In the genomic region with DNA sequence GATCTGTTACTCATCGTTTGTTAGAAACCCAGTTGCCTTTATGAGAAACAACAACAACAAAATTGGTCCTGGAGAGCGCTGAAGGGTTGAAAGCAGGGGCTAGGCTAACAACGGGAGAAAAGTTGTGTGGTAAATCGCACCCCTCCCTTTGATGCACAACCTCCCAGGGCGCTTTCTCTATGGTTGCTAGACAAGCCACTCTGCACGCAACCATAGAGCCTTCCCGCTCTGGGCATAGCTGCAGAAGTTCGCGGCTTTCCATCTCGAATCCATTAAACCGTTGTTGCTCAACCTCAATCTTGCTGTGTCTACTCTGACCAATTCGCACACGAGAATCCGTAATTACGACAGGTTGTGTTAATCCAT, we compare ENCODE assay signal across 8 mouse cellular contexts. TPM values are rescaled to one million over a fixed set of nuclear protein-coding genes. Genes with fewer than 3 reads are reported as not detected.
DNase-seq lines count a peak whose midpoint lies in the region; ATAC-seq and TF ChIP-seq lines count a peak whose summit lies in the region.

No protein-coding gene starts in this region.

- no peak for TF ChIP-seq EP300 in CH12.LX (IDR thresholded peaks at IDR 0.05; ENCODE audit: low read length)
- TF ChIP-seq EP300 in liver, embryonic 14.5 days (IDR thresholded peaks at IDR 0.05; ENCODE audit: low read depth), result no peak; the same call in 1 of the 2 replicates

- peaks cover 3 to 22% of the 10 kb centered on the region in 2 experiments for H3K36me3 ChIP-seq in CH12.LX (replicated peaks in 1 of 2; ENCODE audit: control insufficient read depth in 1 of 2, insufficient read depth in 1 of 2, low read length in 1 of 2)
- H3K36me3 ChIP-seq in embryonic facial prominence, embryonic 14.5 days (ENCODE audit: control insufficient read depth, insufficient read depth, low read length), result peaks cover 39% of the 10 kb centered on the region
- H3K36me3 ChIP-seq in hindbrain, embryonic 11.5 days (ENCODE audit: control insufficient read depth, insufficient read depth, low read length), result no peaks in the 10 kb centered on the region; the same call in 1 of the 2 replicates
- peaks cover 18% of the 10 kb centered on the region for H3K36me3 ChIP-seq in liver, embryonic 14.5 days (replicated peaks; ENCODE audit: control insufficient read depth, insufficient read depth, low read depth)
- H3K36me3 ChIP-seq in neural tube, embryonic 11.5 days (ENCODE audit: control insufficient read depth, insufficient read depth, low read length), result no peaks in the 10 kb centered on the region

- WGBS in embryonic facial prominence, embryonic 14.5 days, result under 1% methylated on average over 15 of the region's 15 CpGs
- WGBS in hindbrain, embryonic 11.5 days, result under 1% methylated on average over 15 of the region's 15 CpGs
- under 1% methylated on average over 15 of the region's 15 CpGs for WGBS in liver, embryonic 14.5 days (ENCODE audit: insufficient replicate concordance)
- WGBS in neural tube, embryonic 11.5 days, result under 1% methylated on average over 15 of the region's 15 CpGs

- H3K4me3 ChIP-seq in CH12.LX (replicated peaks in 1 of 3; ENCODE audit: low read depth in 2 of 3, low read length in 2 of 3, poor library complexity in 1 of 3), result peak overlapping the region; percentile 66 to 95 (median 66)
- H3K4me3 ChIP-seq in embryonic facial prominence, embryonic 14.5 days (ENCODE audit: low read depth, low read length), result peak overlapping the region; percentile 89
- peak overlapping the region; percentile 99 for H3K4me3 ChIP-seq in hindbrain, embryonic 11.5 days (ENCODE audit: low read depth, low read length)
- H3K4me3 ChIP-seq in liver, embryonic 14.5 days (ENCODE audit: insufficient read depth in 1 of 2, low read depth in 2 of 2, low read length in 2 of 2), result peak overlapping the region; percentile 90 to 100
- H3K4me3 ChIP-seq in neural tube, embryonic 11.5 days (ENCODE audit: low read depth, low read length), result peak overlapping the region; percentile 96

- peak overlapping the region; percentile 58 for H3K9ac ChIP-seq in CH12.LX (ENCODE audit: insufficient read depth, low read depth)
- H3K9ac ChIP-seq in embryonic facial prominence, embryonic 14.5 days (ENCODE audit: low read depth, low read length), result peak overlapping the region; percentile 63
- peak overlapping the region; percentile 54 for H3K9ac ChIP-seq in hindbrain, embryonic 11.5 days (ENCODE audit: low read depth, low read length)
- peak overlapping the region; percentile 100 for H3K9ac ChIP-seq in liver, embryonic 14.5 days (replicated peaks)
- H3K9ac ChIP-seq in neural tube, embryonic 11.5 days (ENCODE audit: low read length), result peak overlapping the region; percentile 52

- H3K4me1 ChIP-seq in CH12.LX (ENCODE audit: control insufficient read depth in 1 of 2, insufficient read depth in 2 of 2), result peaks cover 5 to 29% of the 10 kb centered on the region in 2 experiments; a peak in 3 of 4 replicates
- peaks cover 13% of the 10 kb centered on the region for H3K4me1 ChIP-seq in embryonic facial prominence, embryonic 14.5 days (ENCODE audit: control insufficient read depth, insufficient read depth, low read length)
- peaks cover 9% of the 10 kb centered on the region for H3K4me1 ChIP-seq in hindbrain, embryonic 11.5 days (replicated peaks; ENCODE audit: control insufficient read depth, insufficient read depth, low read length)
- peaks cover 17 to 18% of the 10 kb centered on the region in 2 experiments for H3K4me1 ChIP-seq in liver, embryonic 14.5 days (replicated peaks; ENCODE audit: control insufficient read depth in 2 of 2, insufficient read depth in 2 of 2, low read length in 1 of 2)
- H3K4me1 ChIP-seq in neural tube, embryonic 11.5 days (ENCODE audit: control insufficient read depth, insufficient read depth, low read length), result peaks cover 14% of the 10 kb centered on the region

- peak overlapping the region; percentile 78 for H3K27ac ChIP-seq in CH12.LX (ENCODE audit: insufficient read depth, low read depth)
- peak overlapping the region; percentile 98 for H3K27ac ChIP-seq in embryonic facial prominence, embryonic 14.5 days (replicated peaks; ENCODE audit: low read depth, low read length)
- peak overlapping the region; percentile 96 for H3K27ac ChIP-seq in hindbrain, embryonic 11.5 days (ENCODE audit: low read depth, low read length)
- peak overlapping the region; percentile 93 for H3K27ac ChIP-seq in liver, embryonic 14.5 days
- H3K27ac ChIP-seq in neural tube, embryonic 11.5 days (ENCODE audit: low read depth, low read length), result peak overlapping the region; percentile 97

- in situ Hi-C loops in CH12.LX (cut with MboI; ENCODE audit: low pct_ligation_motif_present, low pct_unique_long_range_greater_than_20kb, low sequenced_read_pairs), result loop anchor here (5.0 kb wide), 1 partner anchor 52 kb away; no protein-coding TSS in a partner anchor

- no peak for TF ChIP-seq POLR2A in CH12.LX (IDR thresholded peaks at IDR 0.05; ENCODE audit: low read depth, low read length)

- no peak for DNase-seq in frontal cortex, postnatal 36 days (ENCODE audit: low spot score in 2 of 2)
- DNase-seq in CH12.LX (ENCODE audit: extremely low read depth), result no peak
- DNase-seq in embryonic facial prominence, embryonic 14.5 days (ENCODE audit: low spot score), result peak; percentile 91
- peak; percentile 77 for DNase-seq in hindbrain, embryonic 11.5 days (ENCODE audit: low spot score)
- no peak for DNase-seq in liver, embryonic 14.5 days (ENCODE audit: low read depth in 3 of 3, low spot score in 3 of 3)
- DNase-seq in neural tube, embryonic 11.5 days (ENCODE audit: low spot score), result peak; percentile 77
- peak; percentile 77 for DNase-seq in thymus, postnatal 14 days

- peaks cover 34% of the 10 kb centered on the region for H3K27me3 ChIP-seq in CH12.LX (replicated peaks)
- no peaks in the 10 kb centered on the region for H3K27me3 ChIP-seq in embryonic facial prominence, embryonic 14.5 days (replicated peaks; ENCODE audit: control insufficient read depth, insufficient read depth, low read length)
- no peaks in the 10 kb centered on the region for H3K27me3 ChIP-seq in hindbrain, embryonic 11.5 days (ENCODE audit: control insufficient read depth, insufficient read depth, low read length)
- no peaks in the 10 kb centered on the region for H3K27me3 ChIP-seq in liver, embryonic 14.5 days (ENCODE audit: control insufficient read depth, insufficient read depth, low read length)
- no peaks in the 10 kb centered on the region for H3K27me3 ChIP-seq in neural tube, embryonic 11.5 days (ENCODE audit: control insufficient read depth, insufficient read depth, low read length)

- H3K4me2 ChIP-seq in CH12.LX (ENCODE audit: insufficient read depth, low read depth, poor library complexity, severe bottlenecking), result peak overlapping the region; percentile 89
- H3K4me2 ChIP-seq in embryonic facial prominence, embryonic 14.5 days (ENCODE audit: low read depth, low read length), result peak overlapping the region; percentile 81
- peak overlapping the region; percentile 80 for H3K4me2 ChIP-seq in hindbrain, embryonic 11.5 days (replicated peaks; ENCODE audit: low read depth, low read length)
- H3K4me2 ChIP-seq in liver, embryonic 14.5 days (ENCODE audit: low read depth), result peak overlapping the region; percentile 100
- peak overlapping the region; percentile 92 for H3K4me2 ChIP-seq in neural tube, embryonic 11.5 days (ENCODE audit: low read depth)

- dilution Hi-C loops in CH12.LX (cut with MboI; ENCODE audit: extremely low pct_ligation_motif_present, extremely low pct_unique_long_range_greater_than_20kb, low sequenced_read_pairs), result no loop called here

- no peak for TF ChIP-seq CTCF in CH12.LX (conservative IDR thresholded peaks at IDR 0.05 in 1 of 2, IDR thresholded peaks at IDR 0.05 in 1 of 2; ENCODE audit: low read depth in 2 of 2, low read length in 2 of 2)
- TF ChIP-seq CTCF in liver, embryonic 14.5 days (IDR thresholded peaks at IDR 0.05; ENCODE audit: low read depth), result no peak

- H3K79me2 ChIP-seq in CH12.LX (replicated peaks; ENCODE audit: control insufficient read depth, extremely low read depth, insufficient read depth, poor library complexity, severe bottlenecking), result peaks cover 41% of the 10 kb centered on the region

- no peak for TF ChIP-seq RAD21 in CH12.LX (IDR thresholded peaks at IDR 0.05; ENCODE audit: low read depth, low read length)

- H3K9me3 ChIP-seq in CH12.LX (replicated peaks; ENCODE audit: low read length), result no peaks in the 10 kb centered on the region
- H3K9me3 ChIP-seq in embryonic facial prominence, embryonic 14.5 days (ENCODE audit: control insufficient read depth, low read length), result no peaks in the 10 kb centered on the region
- no peaks in the 10 kb centered on the region for H3K9me3 ChIP-seq in hindbrain, embryonic 11.5 days (ENCODE audit: control insufficient read depth, low read length)
- H3K9me3 ChIP-seq in liver, embryonic 14.5 days (ENCODE audit: control insufficient read depth, low read length), result no peaks in the 10 kb centered on the region
- H3K9me3 ChIP-seq in neural tube, embryonic 11.5 days (ENCODE audit: control insufficient read depth, low read length), result no peaks in the 10 kb centered on the region

- ATAC-seq in frontal cortex, adult (ENCODE audit: low TSS enrichment), result peak; percentile 51
- ATAC-seq in embryonic facial prominence, embryonic 14.5 days (ENCODE audit: low read depth), result peak; percentile 58
- ATAC-seq in hindbrain, embryonic 11.5 days (ENCODE audit: low FRiP score), result peak; percentile 57
- peak; percentile 52 for ATAC-seq in liver, embryonic 14.5 days (ENCODE audit: insufficient read depth)
- peak; percentile 46 for ATAC-seq in neural tube, embryonic 11.5 days (ENCODE audit: insufficient read depth, low FRiP score, low TSS enrichment)

RNA-seq across cellular contexts. Expression of a gene that starts 0.9 kb away (rescaled TPM):
- total RNA-seq in CH12.LX (2012; rRNA removed) (67.6 and 72.2 TPM in 2 replicates), CH12.LX (2014; rRNA removed) (44.7 and 52.6 TPM in 2 replicates)
- 155 and 188 TPM in 2 replicates for polyA plus RNA-seq in CH12.LX (2012; ENCODE audit: insufficient read length, low read depth)
- polyA plus RNA-seq in embryonic facial prominence, embryonic 14.5 days (2014; fragmentation: Nextera tagmentation; extraction: Ambion mirVana), result 65.9 and 71.9 TPM in 2 replicates
- 68.1 and 70.1 TPM in 2 replicates for polyA plus RNA-seq in hindbrain, embryonic 11.5 days (2014; fragmentation: Nextera tagmentation; extraction: Ambion mirVana)
- polyA plus RNA-seq in liver, embryonic 14.5 days (2012; rRNA removed), result 22.8 and 26.5 TPM in 2 replicates
- polyA plus RNA-seq in liver, embryonic 14.5 days (2014; fragmentation: Nextera tagmentation; extraction: Ambion mirVana), result 36.5 and 39.1 TPM in 2 replicates
- polyA plus RNA-seq in neural tube, embryonic 11.5 days (2014; fragmentation: Nextera tagmentation; extraction: Ambion mirVana), result 70.2 and 74.4 TPM in 2 replicates

RNA-seq across cellular contexts. Expression of a gene that starts 33.1 kb away (rescaled TPM):
- total RNA-seq in CH12.LX (2012; rRNA removed) (0.76 and 0.98 TPM in 2 replicates), CH12.LX (2014; rRNA removed) (0.15 and 0.19 TPM in 2 replicates)
- 0.96 and 1.6 TPM in 2 replicates for polyA plus RNA-seq in CH12.LX (2012; ENCODE audit: insufficient read length, low read depth)
- 114 and 116 TPM in 2 replicates for polyA plus RNA-seq in embryonic facial prominence, embryonic 14.5 days (2014; fragmentation: Nextera tagmentation; extraction: Ambion mirVana)
- polyA plus RNA-seq in hindbrain, embryonic 11.5 days (2014; fragmentation: Nextera tagmentation; extraction: Ambion mirVana), result 15.0 and 19.4 TPM in 2 replicates
- polyA plus RNA-seq in liver, embryonic 14.5 days (2012; rRNA removed), result 5.3 and 5.8 TPM in 2 replicates
- 11.8 and 12.7 TPM in 2 replicates for polyA plus RNA-seq in liver, embryonic 14.5 days (2014; fragmentation: Nextera tagmentation; extraction: Ambion mirVana)
- polyA plus RNA-seq in neural tube, embryonic 11.5 days (2014; fragmentation: Nextera tagmentation; extraction: Ambion mirVana), result 29.9 and 33.7 TPM in 2 replicates

RNA-seq across cellular contexts. Expression of a gene that starts 36.6 kb away (rescaled TPM):
- total RNA-seq in CH12.LX (2012; rRNA removed), result 14.1 and 14.4 TPM in 2 replicates
- 4.5 and 5.7 TPM in 2 replicates for total RNA-seq in CH12.LX (2014; rRNA removed)
- polyA plus RNA-seq in CH12.LX (2012; ENCODE audit: insufficient read length, low read depth), result 38.8 and 44.8 TPM in 2 replicates
- 25.1 and 28.0 TPM in 2 replicates for polyA plus RNA-seq in embryonic facial prominence, embryonic 14.5 days (2014; fragmentation: Nextera tagmentation; extraction: Ambion mirVana)
- polyA plus RNA-seq in hindbrain, embryonic 11.5 days (2014; fragmentation: Nextera tagmentation; extraction: Ambion mirVana), result 30.5 and 33.7 TPM in 2 replicates
- 17.1 and 19.5 TPM in 2 replicates for polyA plus RNA-seq in liver, embryonic 14.5 days (2012; rRNA removed)
- 11.3 and 13.2 TPM in 2 replicates for polyA plus RNA-seq in liver, embryonic 14.5 days (2014; fragmentation: Nextera tagmentation; extraction: Ambion mirVana)
- 35.7 and 39.5 TPM in 2 replicates for polyA plus RNA-seq in neural tube, embryonic 11.5 days (2014; fragmentation: Nextera tagmentation; extraction: Ambion mirVana)

Comparison
In these comparisons a context has a peak if more than half of its experiments do, and no peak if none do; other contexts are left out.
1. DNase-seq: peak in embryonic facial prominence, embryonic 14.5 days (single experiment), hindbrain, embryonic 11.5 days (single experiment), neural tube, embryonic 11.5 days (single experiment) and thymus, postnatal 14 days (single experiment); none in frontal cortex, postnatal 36 days (0 of 2), CH12.LX (single experiment) and liver, embryonic 14.5 days (0 of 3).
2. Peak in every context shown above with its lines, with median percentiles within 50 percentile points of each other: ATAC-seq, H3K27ac ChIP-seq, H3K4me2 ChIP-seq, H3K4me3 ChIP-seq and H3K9ac ChIP-seq.